25 mouse cellular contexts compared by ENCODE assay signal in genomic region chr9:108083561-108083960, GRCm38 (mm10). TPM values are rescaled to one million over a fixed set of nuclear protein-coding genes. Genes with fewer than 3 reads are reported as not detected.
DNase-seq lines count a peak whose midpoint lies in the region; ATAC-seq and TF ChIP-seq lines count a peak whose summit lies in the region.
"Had no signal": no experiment of that assay in that cellular context is flagged by ENCODE, and none has a peak within 500 bp of the region (broad histone marks: within the 10 kb centered on the region; RNA-seq: fewer than 3 reads in every experiment).

No protein-coding gene starts in this region.

- TF ChIP-seq EP300 in liver, embryonic 14.5 days (IDR thresholded peaks at IDR 0.05; ENCODE audit: low read depth) = no peak

- TF ChIP-seq POLR2A in spleen, adult 2 months (IDR thresholded peaks at IDR 0.05; ENCODE audit: low read depth, low read length) = no peak

- peaks cover 33% of the 10 kb centered on the region for H3K36me3 ChIP-seq in spleen, adult 2 months (ENCODE audit: control insufficient read depth, insufficient read depth, low read length)
- peaks cover 52% of the 10 kb centered on the region for H3K36me3 ChIP-seq in liver, embryonic 14.5 days (replicated peaks; ENCODE audit: control insufficient read depth, insufficient read depth, low read depth)

- H3K4me1 ChIP-seq in spleen, adult 2 months (ENCODE audit: control insufficient read depth, insufficient read depth, insufficient read length) = peaks cover 13% of the 10 kb centered on the region; the same call in 1 of the 2 replicates
- H3K4me1 ChIP-seq in liver, embryonic 14.5 days (replicated peaks; ENCODE audit: control insufficient read depth in 2 of 2, insufficient read depth in 2 of 2, low read length in 1 of 2) = peaks cover 52 to 68% of the 10 kb centered on the region in 2 experiments

- no peaks in the 10 kb centered on the region for H3K9me3 ChIP-seq in liver, embryonic 14.5 days (ENCODE audit: control insufficient read depth, low read length)
- H3K9me3 ChIP-seq: embryonic facial prominence, embryonic 12.5 days; hindbrain, embryonic 15.5 days; limb, embryonic 15.5 days; midbrain, embryonic 12.5 days; neural tube, embryonic 15.5 days had no signal

- H3K27me3 ChIP-seq in spleen, adult 2 months (ENCODE audit: control insufficient read depth, insufficient read depth, low read length) = no peaks in the 10 kb centered on the region
- H3K27me3 ChIP-seq in liver, embryonic 14.5 days (ENCODE audit: control insufficient read depth, insufficient read depth, low read length) = no peaks in the 10 kb centered on the region

- no peak overlapping the region for H3K4me3 ChIP-seq in spleen, adult 2 months (ENCODE audit: extremely low read depth, insufficient read depth, insufficient read length)
- peak overlapping the region in 1 of 2 experiments; percentile 36; a peak in 2 of 4 replicates for H3K4me3 ChIP-seq in liver, embryonic 14.5 days (ENCODE audit: insufficient read depth in 1 of 2, low read depth in 2 of 2, low read length in 2 of 2)
- H3K4me3 ChIP-seq: embryonic facial prominence, embryonic 12.5 days; limb, embryonic 15.5 days; midbrain, embryonic 12.5 days had no signal

- peak; percentile 36 for DNase-seq in cerebellum, adult 9-11 months
- no peak for DNase-seq in cerebellum, adult 9-10 months
- no peak for DNase-seq in spleen, adult 2 months (ENCODE audit: low read depth in 1 of 2, low spot score in 2 of 2)
- no peak for DNase-seq in spleen, adult 18-20 months
- DNase-seq in liver, embryonic 14.5 days (ENCODE audit: low read depth in 3 of 3, low spot score in 3 of 3) = no peak
- DNase-seq in spleen, postnatal 36 days (ENCODE audit: low spot score in 2 of 2) = peak; percentile 45 to 60
- DNase-seq in urinary bladder, postnatal 36 days (ENCODE audit: low spot score in 2 of 2) = no peak
- no peak for DNase-seq in kidney, postnatal 36 days
- DNase-seq: adrenal gland, postnatal 36 days; cerebellum, adult 11-12 months; gastrocnemius, postnatal 14 days; heart, adult 11 months; kidney, adult 11 months; layer of hippocampus, adult 9-11 months; left cerebral cortex, postnatal 4 days; right cerebral cortex, adult 18-20 months; right cerebral cortex, postnatal 4 days; thymus, postnatal 14 days had no signal

- H3K9ac ChIP-seq in liver, embryonic 14.5 days (replicated peaks) = peak overlapping the region; percentile 65
- H3K9ac ChIP-seq: embryonic facial prominence, embryonic 12.5 days; hindbrain, embryonic 15.5 days; limb, embryonic 15.5 days; midbrain, embryonic 12.5 days had no signal

- ATAC-seq in liver, embryonic 14.5 days (ENCODE audit: insufficient read depth) = no peak
- ATAC-seq: forebrain, embryonic 16.5 days; lung, postnatal 0 days had no signal

- peak overlapping the region; percentile 96 for H3K4me2 ChIP-seq in liver, embryonic 14.5 days (ENCODE audit: low read depth)
- H3K4me2 ChIP-seq: midbrain, embryonic 12.5 days had no signal

- WGBS in spleen, adult 2 months = 73% methylated on average over 6 of the region's 6 CpGs
- 35% methylated on average over 6 of the region's 6 CpGs for WGBS in liver, embryonic 14.5 days (ENCODE audit: insufficient replicate concordance)

- H3K27ac ChIP-seq in spleen, adult 2 months (ENCODE audit: insufficient read depth, low read length) = peak overlapping the region; percentile 70
- peak overlapping the region; percentile 100 for H3K27ac ChIP-seq in liver, embryonic 14.5 days
- H3K27ac ChIP-seq: embryonic facial prominence, embryonic 12.5 days; hindbrain, embryonic 15.5 days; limb, embryonic 15.5 days; midbrain, embryonic 12.5 days; neural tube, embryonic 15.5 days had no signal

- no peak for TF ChIP-seq CTCF in spleen, adult 2 months (IDR thresholded peaks at IDR 0.05; ENCODE audit: extremely low read depth, insufficient read depth, insufficient read length, insufficient replicate concordance)
- TF ChIP-seq CTCF in liver, embryonic 14.5 days (IDR thresholded peaks at IDR 0.05; ENCODE audit: low read depth) = no peak

RNA-seq across cellular contexts. Expression of gene Rnf123, which starts 0.4 kb away (rescaled TPM):
- 213 and 224 TPM in 2 replicates for polyA plus RNA-seq in spleen, adult 2 months (2012; rRNA removed)
- polyA plus RNA-seq in liver, embryonic 14.5 days (2012; rRNA removed) = 139 and 146 TPM in 2 replicates
- 88.2 and 102 TPM in 2 replicates for polyA plus RNA-seq in liver, embryonic 14.5 days (2014; fragmentation: Nextera tagmentation; extraction: Ambion mirVana)

RNA-seq across cellular contexts. Expression of gene Mst1, which starts 3.3 kb away (rescaled TPM):
- polyA plus RNA-seq in spleen, adult 2 months (2012; rRNA removed) = 1.5 and 1.6 TPM in 2 replicates
- polyA plus RNA-seq in liver, embryonic 14.5 days (2012; rRNA removed) = 21.0 and 21.3 TPM in 2 replicates
- 24.1 and 29.7 TPM in 2 replicates for polyA plus RNA-seq in liver, embryonic 14.5 days (2014; fragmentation: Nextera tagmentation; extraction: Ambion mirVana)
- polyA plus RNA-seq: forebrain, embryonic 16.5 days; neural tube, embryonic 15.5 days had no signal

RNA-seq across cellular contexts. Expression of gene Apeh, which starts 10.8 kb away (rescaled TPM):
- polyA plus RNA-seq in spleen, adult 2 months (2012; rRNA removed) = 136 and 157 TPM in 2 replicates
- 126 and 150 TPM in 2 replicates for polyA plus RNA-seq in liver, embryonic 14.5 days (2012; rRNA removed)
- polyA plus RNA-seq in liver, embryonic 14.5 days (2014; fragmentation: Nextera tagmentation; extraction: Ambion mirVana) = 153 and 172 TPM in 2 replicates

RNA-seq across cellular contexts. Expression of gene Amigo3, which starts 30.6 kb away (rescaled TPM):
- polyA plus RNA-seq in spleen, adult 2 months (2012; rRNA removed) = 2.2 and 2.8 TPM in 2 replicates
- 0.51 and 0.75 TPM in 2 replicates for polyA plus RNA-seq in liver, embryonic 14.5 days (2012; rRNA removed)
- polyA plus RNA-seq in liver, embryonic 14.5 days (2014; fragmentation: Nextera tagmentation; extraction: Ambion mirVana) = 0.89 and 1.4 TPM in 2 replicates

RNA-seq across cellular contexts. Expression of gene Gmppb, which starts 34.5 kb away (rescaled TPM):
- 11.6 and 13.5 TPM in 2 replicates for polyA plus RNA-seq in spleen, adult 2 months (2012; rRNA removed)
- polyA plus RNA-seq in liver, embryonic 14.5 days (2012; rRNA removed) = 6.7 and 12.9 TPM in 2 replicates
- polyA plus RNA-seq in liver, embryonic 14.5 days (2014; fragmentation: Nextera tagmentation; extraction: Ambion mirVana) = 14.3 and 15.5 TPM in 2 replicates

Comparison
In these comparisons a context has a peak if more than half of its experiments do, and no peak if none do; other contexts are left out.
1. DNase-seq: peak in cerebellum, adult 9-11 months (single experiment) and spleen, postnatal 36 days (2 of 2); none in cerebellum, adult 9-10 months (single experiment), spleen, adult 2 months (0 of 2), spleen, adult 18-20 months (0 of 2), liver, embryonic 14.5 days (0 of 3), urinary bladder, postnatal 36 days (0 of 2) and kidney, postnatal 36 days (0 of 2).